In the genomic region with DNA sequence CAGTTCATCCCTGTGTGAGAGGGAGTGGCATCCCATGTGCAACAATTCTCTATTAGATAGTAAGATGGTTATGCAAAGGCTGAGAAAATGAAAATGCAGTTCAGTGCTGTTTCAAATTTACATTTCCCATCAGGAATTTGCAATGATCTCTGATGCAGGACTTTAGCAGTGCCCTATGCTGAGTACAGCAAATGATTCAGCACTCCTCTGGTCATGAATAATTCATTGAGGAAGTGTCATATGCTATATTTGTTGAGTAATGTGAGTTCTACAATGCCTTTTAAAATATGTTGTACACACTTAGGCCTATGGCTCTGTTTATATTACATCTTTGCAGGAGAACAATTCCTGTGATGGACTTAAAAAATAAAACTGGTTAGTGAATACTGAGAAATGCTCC, we compare ENCODE assay signal across 17 mouse cellular contexts.
"Had no signal": no experiment of that assay in that cellular context is flagged by ENCODE, and none has a peak within 500 bp of the region (broad histone marks: within the 10 kb centered on the region; RNA-seq: fewer than 3 reads in every experiment).

No protein-coding gene starts in this region.

- ATAC-seq: liver, postnatal 0 days; lung, postnatal 0 days; midbrain, embryonic 15.5 days had no signal

- H3K4me2 ChIP-seq: liver, embryonic 13.5 days; liver, embryonic 15.5 days; lung, embryonic 15.5 days; midbrain, embryonic 15.5 days; neural tube, embryonic 12.5 days; stomach, embryonic 15.5 days had no signal

- H3K4me1 ChIP-seq: liver, embryonic 13.5 days; liver, embryonic 15.5 days; lung, embryonic 15.5 days; megakaryocyte, embryonic 14.5 days; midbrain, embryonic 15.5 days; neural tube, embryonic 12.5 days; stomach, embryonic 15.5 days had no signal

- H3K9me3 ChIP-seq: liver, embryonic 13.5 days; liver, embryonic 15.5 days; lung, embryonic 15.5 days; megakaryocyte, embryonic 14.5 days; midbrain, embryonic 15.5 days; neural tube, embryonic 12.5 days; stomach, embryonic 15.5 days had no signal

- DNase-seq: liver, embryonic 13.5 days; liver, postnatal 0 days; lung, adult 2 months; lung, postnatal 14 days; lung, postnatal 36 days; thymus, adult 18-20 months; thymus, postnatal 14 days; thymus, postnatal 36 days had no signal

- H3K27ac ChIP-seq: liver, embryonic 13.5 days; liver, embryonic 15.5 days; lung, embryonic 15.5 days; macrophage; midbrain, embryonic 15.5 days; neural tube, embryonic 12.5 days; stomach, embryonic 15.5 days; stomach, postnatal 0 days had no signal

- H3K36me3 ChIP-seq: liver, embryonic 13.5 days; liver, embryonic 15.5 days; lung, embryonic 15.5 days; midbrain, embryonic 15.5 days; neural tube, embryonic 12.5 days; stomach, embryonic 15.5 days had no signal

- H3K4me3 ChIP-seq: liver, embryonic 13.5 days; liver, embryonic 15.5 days; lung, embryonic 15.5 days; megakaryocyte, embryonic 14.5 days; midbrain, embryonic 15.5 days; neural tube, embryonic 12.5 days; stomach, embryonic 15.5 days had no signal

- H3K27me3 ChIP-seq: liver, embryonic 13.5 days; liver, embryonic 15.5 days; lung, embryonic 15.5 days; megakaryocyte, embryonic 14.5 days; midbrain, embryonic 15.5 days; neural tube, embryonic 12.5 days; stomach, embryonic 15.5 days had no signal

- H3K9ac ChIP-seq: liver, embryonic 13.5 days; liver, embryonic 15.5 days; liver, postnatal 0 days; lung, embryonic 15.5 days; midbrain, embryonic 15.5 days; neural tube, embryonic 12.5 days; stomach, embryonic 15.5 days had no signal
